ENCODE assay signal across 8 mouse cellular contexts in genomic region chr2:153929871-153930413, GRCm38 (mm10). TPM values are rescaled to one million over a fixed set of nuclear protein-coding genes. Genes with fewer than 3 reads are reported as not detected.
DNase-seq lines count a peak whose midpoint lies in the region; ATAC-seq and TF ChIP-seq lines count a peak whose summit lies in the region.

No protein-coding gene starts in this region.

- TF ChIP-seq RAD21 in CH12.LX (IDR thresholded peaks at IDR 0.05; ENCODE audit: low read depth, low read length), result peak; percentile 49

- H3K4me3 ChIP-seq in CH12.LX (replicated peaks in 1 of 3; ENCODE audit: low read depth in 2 of 3, low read length in 2 of 3, poor library complexity in 1 of 3), result no peak overlapping the region
- no peak overlapping the region for H3K4me3 ChIP-seq in embryonic fibroblast, embryonic 13.5 days (ENCODE audit: insufficient read depth, low read length)

- intact Hi-C loops in heart, postnatal 25 days (cut with DNase I), result loop anchor here (2.0 to 5.0 kb wide), 3 partner anchors 123 to 263 kb away; no protein-coding TSS in a partner anchor

- H3K4me2 ChIP-seq in CH12.LX (ENCODE audit: insufficient read depth, low read depth, poor library complexity, severe bottlenecking), result no peak overlapping the region

- no peak for TF ChIP-seq POLR2A in CH12.LX (IDR thresholded peaks at IDR 0.05; ENCODE audit: low read depth, low read length)
- no peak for TF ChIP-seq POLR2A in embryonic fibroblast, embryonic 13.5 days (IDR thresholded peaks at IDR 0.05; ENCODE audit: low read depth, low read length)

- TF ChIP-seq CTCF in CH12.LX (conservative IDR thresholded peaks at IDR 0.05 in 1 of 2, IDR thresholded peaks at IDR 0.05 in 1 of 2; ENCODE audit: low read depth in 2 of 2, low read length in 2 of 2), result peak; percentile 80 to 84
- peak; percentile 89; the same call in 1 of the 2 replicates for TF ChIP-seq CTCF in embryonic fibroblast, embryonic 13.5 days (IDR thresholded peaks at IDR 0.05; ENCODE audit: borderline replicate concordance, insufficient read depth, low read length)

- no peaks in the 10 kb centered on the region for H3K36me3 ChIP-seq in CH12.LX (replicated peaks in 1 of 2; ENCODE audit: control insufficient read depth in 1 of 2, insufficient read depth in 1 of 2, low read length in 1 of 2)
- no peaks in the 10 kb centered on the region for H3K36me3 ChIP-seq in splenic B cell, adult 2 months (ENCODE audit: control insufficient read depth, insufficient read depth, low read length, poor library complexity, severe bottlenecking)

- peak; percentile 75 for ATAC-seq in megakaryocyte-erythroid progenitor cell, adult 5-6 weeks (replicated peaks; ENCODE audit: low FRiP score, low TSS enrichment, poor library complexity, severe bottlenecking)

- peaks cover 96% of the 10 kb centered on the region for H3K27me3 ChIP-seq in CH12.LX (replicated peaks)
- no peaks in the 10 kb centered on the region for H3K27me3 ChIP-seq in splenic B cell, adult 2 months (ENCODE audit: control insufficient read depth, insufficient read depth, low read length, poor library complexity, severe bottlenecking)

- in situ Hi-C loops in CH12.LX (cut with MboI; ENCODE audit: low pct_ligation_motif_present, low pct_unique_long_range_greater_than_20kb, low sequenced_read_pairs), result loop anchor here (10.0 kb wide), 1 partner anchor 115 kb away; no protein-coding TSS in a partner anchor

- H3K79me2 ChIP-seq in CH12.LX (replicated peaks; ENCODE audit: control insufficient read depth, extremely low read depth, insufficient read depth, poor library complexity, severe bottlenecking), result no peaks in the 10 kb centered on the region

- no peak overlapping the region for H3K9ac ChIP-seq in CH12.LX (ENCODE audit: insufficient read depth, low read depth)

- TF ChIP-seq EP300 in CH12.LX (IDR thresholded peaks at IDR 0.05; ENCODE audit: low read length), result no peak

- H3K4me1 ChIP-seq in CH12.LX (ENCODE audit: control insufficient read depth in 1 of 2, insufficient read depth in 2 of 2), result no peaks in the 10 kb centered on the region
- H3K4me1 ChIP-seq in embryonic fibroblast, embryonic 13.5 days (ENCODE audit: control insufficient read depth, insufficient read depth, low read length), result no peaks in the 10 kb centered on the region

- dilution Hi-C loops in CH12.LX (cut with MboI; ENCODE audit: extremely low pct_ligation_motif_present, extremely low pct_unique_long_range_greater_than_20kb, low sequenced_read_pairs), result no loop called here

- DNase-seq in heart, adult 8-10 months (ENCODE audit: low spot score), result peak; percentile 10
- no peak for DNase-seq in heart, postnatal 25 days (ENCODE audit: low spot score)
- DNase-seq in CH12.LX (ENCODE audit: extremely low read depth), result peak; percentile 47
- DNase-seq in brain, adult 2 months (ENCODE audit: low read depth, low spot score), result peak; percentile 50
- DNase-seq in kidney, postnatal 10 days, result peak; percentile 71
- DNase-seq in splenic B cell, adult 2 months (ENCODE audit: low read depth, low spot score), result peak; percentile 64

- H3K9me3 ChIP-seq in CH12.LX (replicated peaks; ENCODE audit: low read length), result no peaks in the 10 kb centered on the region

- H3K27ac ChIP-seq in CH12.LX (ENCODE audit: insufficient read depth, low read depth), result no peak overlapping the region
- H3K27ac ChIP-seq in embryonic fibroblast, embryonic 13.5 days (ENCODE audit: insufficient read depth, low read length), result no peak overlapping the region

TF ChIP-seq in CH12.LX, 34 proteins besides CTCF, POLR2A, EP300 and RAD21:
- TF ChIP-seq SMC3 (IDR thresholded peaks at IDR 0.05; ENCODE audit: low read depth, low read length), result peak; percentile 87
- TF ChIP-seq TCF12 (IDR thresholded peaks at IDR 0.05; ENCODE audit: low read depth, low read length), result no peak

RNA-seq across cellular contexts. Expression of gene Bpifb4, which starts 8.1 kb away (rescaled TPM):
- not detected for total RNA-seq in heart, adult 8-10 months (2022)
- not detected for total RNA-seq in heart, postnatal 25 days (2021)
- total RNA-seq in CH12.LX (2012; rRNA removed), result not detected in 2 replicates
- total RNA-seq in CH12.LX (2014; rRNA removed), result not detected in 2 replicates
- polyA plus RNA-seq in CH12.LX (2012; ENCODE audit: insufficient read length, low read depth), result not detected in 2 replicates
- not detected in 2 replicates for polyA plus RNA-seq in embryonic fibroblast, embryonic 13.5 days (2011; ENCODE audit: insufficient read length, low read depth, missing spikeins)
- not detected in 2 replicates for total RNA-seq in megakaryocyte-erythroid progenitor cell, adult 5-6 weeks (2014; fragmentation: Nextera tagmentation)
- total RNA-seq in megakaryocyte-erythroid progenitor cell, adult 5-6 weeks (2017), result not detected in 2 replicates

RNA-seq across cellular contexts. Expression of gene Bpifb3, which starts 11.9 kb away (rescaled TPM):
- total RNA-seq in heart, adult 8-10 months (2022), result not detected
- total RNA-seq in heart, postnatal 25 days (2021), result not detected
- not detected in 2 replicates for total RNA-seq in CH12.LX (2012; rRNA removed)
- total RNA-seq in CH12.LX (2014; rRNA removed), result not detected in 2 replicates
- polyA plus RNA-seq in CH12.LX (2012; ENCODE audit: insufficient read length, low read depth), result not detected in 2 replicates
- not detected in 2 replicates for polyA plus RNA-seq in embryonic fibroblast, embryonic 13.5 days (2011; ENCODE audit: insufficient read length, low read depth, missing spikeins)
- total RNA-seq in megakaryocyte-erythroid progenitor cell, adult 5-6 weeks (2014; fragmentation: Nextera tagmentation), result not detected in 2 replicates
- total RNA-seq in megakaryocyte-erythroid progenitor cell, adult 5-6 weeks (2017), result not detected in 2 replicates

RNA-seq across cellular contexts. Expression of gene Bpifb6, which starts 29.8 kb away (rescaled TPM):
- not detected for total RNA-seq in heart, adult 8-10 months (2022)
- total RNA-seq in heart, postnatal 25 days (2021), result not detected
- total RNA-seq in CH12.LX (2012; rRNA removed) (not detected in 2 replicates), CH12.LX (2014; rRNA removed) (not detected in 2 replicates)
- not detected in 2 replicates for polyA plus RNA-seq in CH12.LX (2012; ENCODE audit: insufficient read length, low read depth)
- not detected in 2 replicates for polyA plus RNA-seq in embryonic fibroblast, embryonic 13.5 days (2011; ENCODE audit: insufficient read length, low read depth, missing spikeins)
- not detected in 2 replicates for total RNA-seq in megakaryocyte-erythroid progenitor cell, adult 5-6 weeks (2014; fragmentation: Nextera tagmentation)
- total RNA-seq in megakaryocyte-erythroid progenitor cell, adult 5-6 weeks (2017), result not detected in 2 replicates

RNA-seq across cellular contexts. Expression of gene Bpifa6, which starts 44.8 kb away (rescaled TPM):
- not detected for total RNA-seq in heart, adult 8-10 months (2022)
- not detected for total RNA-seq in heart, postnatal 25 days (2021)
- total RNA-seq in CH12.LX (2012; rRNA removed) (not detected in 2 replicates), CH12.LX (2014; rRNA removed) (not detected in 2 replicates)
- polyA plus RNA-seq in CH12.LX (2012; ENCODE audit: insufficient read length, low read depth), result not detected in 2 replicates
- not detected in 2 replicates for polyA plus RNA-seq in embryonic fibroblast, embryonic 13.5 days (2011; ENCODE audit: insufficient read length, low read depth, missing spikeins)
- not detected in 2 replicates for total RNA-seq in megakaryocyte-erythroid progenitor cell, adult 5-6 weeks (2014; fragmentation: Nextera tagmentation)
- total RNA-seq in megakaryocyte-erythroid progenitor cell, adult 5-6 weeks (2017), result not detected in 2 replicates

RNA-seq across cellular contexts. Expression of gene Bpifb2, which starts 55.1 kb away (rescaled TPM):
- not detected for total RNA-seq in heart, adult 8-10 months (2022)
- total RNA-seq in heart, postnatal 25 days (2021), result not detected
- not detected in 2 replicates for total RNA-seq in CH12.LX (2012; rRNA removed)
- not detected in 2 replicates for total RNA-seq in CH12.LX (2014; rRNA removed)
- not detected in 2 replicates for polyA plus RNA-seq in CH12.LX (2012; ENCODE audit: insufficient read length, low read depth)
- not detected in 2 replicates for polyA plus RNA-seq in embryonic fibroblast, embryonic 13.5 days (2011; ENCODE audit: insufficient read length, low read depth, missing spikeins)
- not detected in 2 replicates for total RNA-seq in megakaryocyte-erythroid progenitor cell, adult 5-6 weeks (2014; fragmentation: Nextera tagmentation)
- total RNA-seq in megakaryocyte-erythroid progenitor cell, adult 5-6 weeks (2017), result not detected in 2 replicates
